Mouse (Mus musculus) spleen, adult 12 weeks (tissue): Measurements from ENCODE around the gene Cdc25b.
A peak's percentile ranks its signal among the peaks of the same experiment; 100 is the strongest.

Experiments used
- DNase-seq: peaks from one replicate; pipeline ENCODE4 v3.0.0; 2022; ENCODE audit warnings: low spot score

Gene Cdc25b

DNA sequence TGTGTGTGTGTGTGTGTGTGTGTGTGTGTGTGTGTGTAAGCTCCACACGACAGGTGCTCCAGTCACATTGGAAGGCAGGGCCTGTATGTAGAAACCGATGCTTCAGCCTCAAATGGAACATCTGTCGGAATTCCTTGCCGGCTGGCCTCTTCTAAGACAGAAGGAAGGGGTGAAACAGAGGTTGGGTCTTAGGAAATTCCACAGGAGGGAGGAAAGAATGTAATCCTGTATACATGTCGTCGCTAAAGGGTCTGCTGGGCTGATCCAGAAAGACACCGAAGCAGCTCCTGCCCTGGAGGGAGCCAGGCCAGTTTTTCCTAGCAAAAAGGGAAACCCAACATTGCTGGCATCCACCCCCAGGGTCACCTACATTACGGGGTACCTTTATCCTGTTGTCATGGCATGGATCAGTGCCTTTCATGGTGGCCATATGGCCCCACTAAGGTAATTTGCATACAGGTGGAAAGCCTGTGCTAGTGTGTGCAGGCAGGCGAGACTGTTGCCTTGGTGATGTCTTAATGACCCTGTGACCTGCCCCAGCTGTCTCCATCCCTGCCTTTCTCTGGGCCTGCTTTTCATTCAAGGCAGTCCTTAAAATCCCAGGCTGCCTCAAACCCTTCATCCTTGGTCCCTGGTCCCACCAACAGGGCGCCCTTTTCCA is 3.7 kb downstream of the Cdc25b start:
- peak; percentile 34 for DNase-seq

GRCm38 (mm10) chr2:131191005-131191390 is 4.2 kb downstream of the Cdc25b start:
- DNase-seq: no peak

DNA sequence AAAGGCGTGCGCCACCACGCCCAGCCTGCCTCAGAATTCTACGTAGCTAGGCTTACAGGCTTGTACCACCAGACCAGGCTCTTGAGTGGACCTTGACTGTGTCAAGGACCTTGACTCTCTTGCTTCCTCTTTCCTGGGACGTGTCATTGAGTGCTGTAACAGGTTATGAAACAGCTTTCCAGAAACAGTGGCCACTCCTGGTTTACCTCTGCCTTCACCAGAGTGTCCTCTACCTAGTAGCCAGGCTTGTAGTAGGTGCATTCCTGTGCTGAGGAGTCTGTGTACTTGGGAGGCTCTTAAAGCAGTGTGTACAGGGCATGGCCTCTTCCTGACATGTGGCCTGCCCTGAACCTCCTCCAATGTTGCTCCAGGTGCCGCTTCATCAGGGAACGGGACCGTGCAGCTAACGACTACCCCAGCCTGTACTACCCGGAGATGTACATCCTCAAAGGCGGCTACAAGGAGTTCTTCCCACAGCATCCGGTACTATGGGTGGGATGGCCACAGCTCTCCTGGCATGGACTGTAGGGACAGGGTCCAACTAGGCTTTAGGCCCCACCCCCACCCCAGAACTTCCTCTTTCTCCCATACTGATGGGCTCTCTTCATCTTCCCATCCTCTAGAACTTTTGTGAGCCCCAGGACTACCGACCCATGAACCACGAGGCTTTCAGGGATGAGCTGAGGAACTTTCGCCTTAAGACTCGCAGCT is 10.0 kb downstream of the Cdc25b start:
- DNase-seq: no peak

DNA sequence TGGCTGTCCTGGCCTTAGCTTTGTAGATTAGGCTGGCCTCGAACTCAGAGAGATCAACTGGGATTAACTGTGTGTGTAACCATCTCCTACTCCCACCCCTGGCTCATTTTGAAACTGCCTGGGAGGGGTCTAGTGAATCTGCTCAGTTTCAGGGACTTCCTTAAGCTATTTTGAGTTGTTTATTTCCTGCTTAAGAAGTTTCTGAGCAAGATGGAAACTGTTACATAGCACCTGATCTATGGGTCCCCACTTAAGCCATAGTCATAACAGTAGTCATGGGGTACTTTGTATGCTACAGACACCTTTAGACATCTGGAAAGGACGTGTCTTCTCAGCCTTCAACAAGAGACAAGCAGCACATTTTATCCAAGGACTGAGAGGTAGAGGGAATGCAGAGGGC is 14.0 kb downstream of the Cdc25b start:
- DNase-seq: no peak

GRCm38 (mm10) chr2:131201262-131201661 is 14.5 kb downstream of the Cdc25b start:
- DNase-seq: no peak

- no peak for DNase-seq
These were observed 17.2 kb downstream of the Cdc25b start for GRCm38 (mm10) chr2:131203816-131204409.

- DNase-seq: peak; percentile 35
These were observed 17.7 kb downstream of the Cdc25b start for GRCm38 (mm10) chr2:131204410-131204981.

GRCm38 (mm10) chr2:131205521-131206182 is 18.9 kb downstream of the Cdc25b start:
- peak; percentile 57 for DNase-seq

DNA sequence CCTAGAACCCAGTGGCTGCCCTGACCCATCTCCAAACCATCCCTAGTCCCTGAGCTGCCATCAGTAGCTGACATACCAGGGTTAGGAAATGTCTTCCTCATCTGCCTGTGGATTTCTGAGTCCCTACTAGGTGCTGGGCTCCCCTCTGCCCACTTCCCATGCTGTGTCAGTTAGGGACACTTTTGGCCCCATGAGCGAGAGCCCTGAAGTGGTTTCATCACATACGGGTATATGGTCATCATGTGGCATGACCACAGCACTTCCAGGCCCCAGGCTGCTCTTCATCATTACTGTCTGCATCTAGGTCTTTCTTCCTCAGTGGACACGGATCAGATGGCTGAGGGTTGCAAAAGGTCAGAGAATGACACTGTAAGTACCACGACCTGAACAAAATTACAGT is 20.0 kb downstream of the Cdc25b start, which contains the start of gene Ap5s1:
Gene Ap5s1, plus strand, starts transcription at position 301 of the 400 bp plus-strand sequence.
- no peak for DNase-seq

GRCm38 (mm10) chr2:131208356-131208755 is 21.6 kb downstream of the Cdc25b start:
- DNase-seq: no peak

DNA sequence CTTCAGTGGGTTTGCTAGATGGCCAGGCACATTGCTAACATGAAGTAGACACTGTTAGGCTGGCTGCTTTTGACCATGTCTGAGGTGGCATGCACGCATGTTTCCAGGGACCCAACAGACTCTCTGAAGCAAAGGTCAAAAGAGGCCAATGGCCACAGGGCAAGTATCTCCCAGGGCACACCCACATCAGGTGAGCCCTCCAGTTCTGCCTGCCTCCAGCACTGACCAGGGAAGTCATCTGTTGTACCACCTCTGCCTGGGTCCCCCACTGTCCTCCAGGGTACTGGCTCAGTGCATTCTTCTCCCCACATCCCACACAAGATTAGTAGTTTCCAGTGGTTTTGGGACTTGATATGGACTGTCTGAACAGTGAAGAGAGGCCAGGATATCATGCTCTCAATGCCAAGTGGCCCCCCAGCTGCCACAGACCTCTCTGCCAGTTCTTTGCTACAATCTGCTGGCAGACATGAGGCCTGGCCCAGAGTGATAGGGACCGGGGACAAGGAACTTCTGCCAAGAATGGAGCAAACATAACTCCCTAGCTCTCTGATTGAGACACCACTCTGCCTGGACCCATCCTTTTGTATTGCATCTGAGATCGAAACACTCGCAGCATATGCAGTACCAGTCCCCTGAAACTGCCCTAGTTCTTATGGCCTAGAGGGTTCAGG is 22.5 kb downstream of the Cdc25b start:
- DNase-seq: peak; percentile 53

- peak; percentile 95 for DNase-seq
These were observed 23.4 kb downstream of the Cdc25b start for GRCm38 (mm10) chr2:131209969-131210792.

DNA sequence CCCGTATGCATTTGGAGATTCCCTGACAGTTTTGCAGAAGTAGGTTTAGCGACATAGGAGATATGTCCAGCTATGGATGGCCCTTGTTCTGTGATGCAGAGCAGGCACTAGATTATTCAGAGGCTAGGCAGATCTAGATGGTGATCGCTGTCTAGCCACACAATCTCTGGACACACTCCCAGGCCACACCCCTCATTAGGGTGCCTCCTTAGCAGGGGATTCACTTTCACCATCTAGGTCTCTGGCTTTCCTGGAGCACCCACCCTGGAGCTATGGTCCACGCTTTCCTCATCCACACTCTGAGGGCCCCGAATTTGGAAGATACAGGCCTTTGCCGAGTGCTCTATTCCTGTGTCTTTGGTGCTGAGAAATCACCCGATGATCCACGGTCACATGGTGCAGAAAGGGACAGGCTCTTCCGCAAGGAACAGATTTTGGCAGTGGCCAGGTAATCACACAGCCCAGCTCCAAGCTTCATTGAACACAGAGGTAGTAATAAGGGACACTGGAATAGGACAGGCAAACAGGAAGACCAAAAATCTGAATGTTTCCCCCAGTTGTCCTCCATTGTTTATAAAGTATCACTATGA is 24.4 kb downstream of the Cdc25b start:
- no peak for DNase-seq

DNA sequence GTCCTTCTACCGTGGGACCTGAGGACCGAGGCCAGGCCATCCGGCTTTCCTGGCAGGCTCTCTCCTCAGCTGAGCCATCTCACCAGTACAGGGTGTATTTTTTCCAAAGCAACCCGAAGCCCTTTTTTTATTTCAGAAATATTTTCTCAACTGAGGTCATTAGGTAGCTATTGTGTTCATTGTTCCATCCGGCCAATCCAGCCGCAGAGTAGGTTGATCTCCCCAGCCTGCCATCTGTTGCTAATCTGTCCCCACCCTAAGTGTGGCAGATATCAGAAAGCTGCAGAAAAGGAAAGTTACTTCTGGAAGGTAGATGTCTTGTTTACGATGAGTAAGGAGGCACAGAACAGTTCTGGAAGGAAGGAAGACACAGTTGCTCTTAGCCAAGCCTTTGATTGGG is 27.0 kb downstream of the Cdc25b start:
- no peak for DNase-seq

DNA sequence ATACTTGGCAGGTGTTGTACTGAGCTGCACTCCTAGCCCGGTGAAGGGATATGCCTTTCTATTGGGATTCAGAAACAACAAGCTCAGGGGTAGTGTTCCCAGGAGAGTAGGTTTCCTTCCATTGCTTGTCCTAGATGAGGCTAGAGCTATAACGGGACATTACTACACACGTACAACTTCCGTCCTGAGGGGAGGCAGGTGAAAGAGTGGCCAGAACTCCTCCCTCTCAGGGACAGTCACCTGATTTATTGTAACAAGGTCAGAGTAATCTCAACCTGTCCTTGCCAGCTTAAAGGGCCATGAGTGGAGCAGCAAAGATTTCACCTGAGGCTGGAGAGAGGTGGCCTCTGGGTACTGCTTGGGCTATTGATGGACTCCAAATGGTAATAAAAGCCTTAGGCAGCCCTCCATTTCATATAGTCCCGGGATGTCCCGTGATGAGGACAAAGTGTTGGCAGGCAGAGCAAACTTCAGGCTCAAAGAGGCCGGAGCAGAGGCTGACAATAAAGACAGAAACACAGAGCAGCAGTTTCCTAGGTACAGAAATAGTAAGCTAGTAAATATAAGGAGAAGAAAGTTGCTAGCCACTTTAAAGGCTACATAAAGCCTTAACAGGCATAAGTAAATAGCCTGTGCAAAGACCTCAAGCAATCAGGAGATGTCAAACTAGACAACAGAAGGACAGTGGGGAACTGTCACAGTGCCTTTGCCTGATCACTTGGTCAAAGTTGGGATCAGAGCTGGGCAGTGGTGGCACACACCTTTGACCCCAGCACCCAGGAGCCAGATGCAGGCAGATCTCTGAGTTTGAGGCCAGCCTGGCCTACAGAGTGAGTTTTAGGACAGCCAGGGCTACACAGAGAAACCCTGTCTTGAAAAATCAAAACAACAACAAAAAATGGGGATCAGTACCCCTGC is 29.5 kb downstream of the Cdc25b start:
- DNase-seq: no peak

- DNase-seq: no peak
These were observed 33.3 kb downstream of the Cdc25b start for GRCm38 (mm10) chr2:131220030-131220429.

DNA sequence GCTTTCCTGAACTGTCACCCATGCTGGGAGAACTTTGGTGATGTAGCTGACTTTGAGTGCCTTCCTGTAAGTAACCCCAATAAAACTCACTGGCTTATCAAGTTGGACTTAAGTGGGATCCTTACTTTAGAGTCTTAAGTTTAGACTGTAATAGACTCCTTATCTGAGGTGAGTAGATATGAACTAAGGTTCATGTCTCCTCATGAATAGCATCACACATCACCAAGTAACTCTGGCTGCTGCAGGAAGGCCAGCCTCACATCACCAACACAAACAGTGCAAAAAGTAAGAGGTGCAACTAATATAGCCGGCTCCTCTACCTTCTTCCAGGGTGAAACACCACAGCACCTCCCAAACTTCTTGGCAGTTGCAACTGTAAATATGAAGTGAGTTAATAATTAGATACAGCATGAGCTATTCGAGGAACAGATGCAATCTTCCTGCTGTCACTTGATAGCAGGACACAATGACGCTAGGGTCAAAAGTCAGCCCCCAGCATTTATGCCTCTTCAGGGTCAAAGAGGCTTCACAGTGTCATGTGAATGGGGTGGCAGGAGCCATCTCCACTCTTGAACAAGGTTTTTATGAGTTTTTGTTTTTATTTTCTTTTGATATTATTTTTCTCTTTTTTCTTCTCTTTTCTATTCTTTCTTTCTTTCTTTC is 35.2 kb downstream of the Cdc25b start:
- no peak for DNase-seq

DNA sequence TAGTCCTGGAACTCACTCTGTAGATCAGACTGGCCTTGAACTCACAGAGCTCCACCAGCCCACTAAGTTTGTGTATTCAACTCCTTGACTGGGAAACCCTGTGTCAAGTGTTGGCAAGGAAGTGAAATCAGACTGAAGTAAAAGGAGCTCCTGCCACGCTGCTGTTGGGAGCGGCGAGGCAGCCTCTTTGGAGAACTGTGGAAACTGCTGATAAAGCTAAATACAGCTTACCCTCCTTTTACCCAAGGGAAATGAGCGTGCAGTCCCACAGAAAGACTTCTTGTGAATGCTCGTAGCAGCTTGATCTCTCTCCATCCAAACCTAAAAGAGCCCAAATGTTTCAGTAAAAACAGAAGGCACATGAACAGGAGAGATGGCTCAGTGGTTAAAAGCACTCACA is 35.8 kb downstream of the Cdc25b start:
- no peak for DNase-seq

GRCm38 (mm10) chr2:131223569-131223968 is 36.8 kb downstream of the Cdc25b start:
- DNase-seq: peak; percentile 48
